Mouse (Mus musculus): ENCODE measurements around the gene Ank3.

DNA sequence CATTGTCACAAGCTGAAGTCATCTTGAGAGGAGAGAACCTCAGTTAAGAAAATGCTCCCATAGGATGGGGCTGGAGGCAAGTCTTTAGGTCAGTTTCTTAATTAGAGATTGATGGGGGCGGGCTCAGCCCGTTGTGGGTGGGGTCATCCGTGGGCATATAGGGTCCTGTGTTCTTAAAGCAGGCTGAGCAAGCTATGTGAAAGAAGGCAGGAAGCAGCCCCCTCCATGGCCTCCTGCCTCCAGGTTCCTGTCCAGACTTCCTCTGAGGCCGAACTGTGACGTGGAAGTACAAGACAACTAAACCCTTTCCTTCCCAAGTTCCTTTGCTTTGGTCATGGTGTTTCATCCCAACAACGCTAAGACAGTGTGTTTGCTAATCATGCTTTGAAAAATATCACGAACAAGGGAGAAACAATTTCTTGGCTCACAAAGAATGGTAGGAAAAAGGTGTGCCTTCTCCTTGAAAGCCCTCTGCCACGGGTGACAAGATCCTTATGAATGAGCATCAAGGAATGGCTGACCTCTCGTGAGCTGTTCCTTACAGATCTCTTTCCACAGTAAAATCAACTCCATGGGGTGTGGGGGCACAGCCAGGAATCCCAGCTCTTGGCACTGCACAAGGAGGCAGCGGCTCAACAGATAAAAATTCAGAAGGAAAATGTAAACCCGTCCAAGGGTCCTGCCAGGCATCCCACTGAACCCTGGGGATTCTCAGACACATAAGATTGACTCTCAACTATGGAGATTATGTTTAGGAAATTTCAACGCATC, 47.3 kb upstream of the Ank3 start:
- TF ChIP-seq CTCF (conservative IDR thresholded peaks at IDR 0.05; ENCODE audit: insufficient read depth, insufficient read length, low read depth, low read length): no peak
- TF ChIP-seq POLR2A (IDR thresholded peaks at IDR 0.05; ENCODE audit: low read depth, low read length): no peak
